8 mouse cellular contexts compared by ENCODE assay signal in genomic region chr2:119787206-119787883, GRCm38 (mm10). TPM values are rescaled to one million over a fixed set of nuclear protein-coding genes. Genes with fewer than 3 reads are reported as not detected.
DNase-seq lines count a peak whose midpoint lies in the region; ATAC-seq and TF ChIP-seq lines count a peak whose summit lies in the region.

TSS of gene Rpap1 (minus strand) at chr2:119787537.

- peak within 1 kb of the TSS; percentile 64 for H3K27ac ChIP-seq in hindbrain, postnatal 0 days

- under 1% methylated on average over 44 of the region's 44 CpGs for WGBS in hindbrain, postnatal 0 days

- peaks cover 7% of the 10 kb centered on the region; the same call in 1 of the 2 replicates for H3K36me3 ChIP-seq in hindbrain, postnatal 0 days (ENCODE audit: insufficient read depth, low read length)
- peaks cover 19% of the 10 kb centered on the region for H3K36me3 ChIP-seq in megakaryocyte, embryonic 14.5 days (replicated peaks; ENCODE audit: low read length)

- peaks cover 7% of the 10 kb centered on the region; the same call in 1 of the 2 replicates for H3K4me1 ChIP-seq in hindbrain, postnatal 0 days (ENCODE audit: insufficient read depth, low read length)
- peaks cover 14% of the 10 kb centered on the region; the same call in 1 of the 2 replicates for H3K4me1 ChIP-seq in megakaryocyte, embryonic 14.5 days

- no peak for TF ChIP-seq CTCF in hindbrain, postnatal 0 days (IDR thresholded peaks at IDR 0.05; ENCODE audit: low read depth)

- no peaks in the 10 kb centered on the region for H3K27me3 ChIP-seq in hindbrain, postnatal 0 days (ENCODE audit: insufficient read depth, low read length)
- peaks cover 2% of the 10 kb centered on the region for H3K27me3 ChIP-seq in megakaryocyte, embryonic 14.5 days (replicated peaks)

- H3K9me3 ChIP-seq in hindbrain, postnatal 0 days (ENCODE audit: low read length): no peaks in the 10 kb centered on the region
- H3K9me3 ChIP-seq in megakaryocyte, embryonic 14.5 days: no peaks in the 10 kb centered on the region

- peak within 1 kb of the TSS; percentile 49 for H3K4me3 ChIP-seq in hindbrain, postnatal 0 days (ENCODE audit: low read length)
- H3K4me3 ChIP-seq in megakaryocyte, embryonic 14.5 days (replicated peaks): peak within 1 kb of the TSS; percentile 95

- H3K4me2 ChIP-seq in hindbrain, postnatal 0 days (ENCODE audit: low read depth, low read length): peak within 1 kb of the TSS; percentile 78

- peak; percentile 99 for ATAC-seq in common myeloid progenitor, adult 5-6 weeks (replicated peaks; ENCODE audit: low read depth, poor library complexity, severe bottlenecking)
- peak; percentile 97 for ATAC-seq in hindbrain, postnatal 0 days

- H3K9ac ChIP-seq in hindbrain, postnatal 0 days (replicated peaks; ENCODE audit: low read length): peak within 1 kb of the TSS; percentile 48

- peak; percentile 77 for DNase-seq in adipocyte (ENCODE audit: low spot score)
- peak; percentile 42 to 58 for DNase-seq in gastrocnemius, adult 8-10 months (ENCODE audit: low spot score in 2 of 2)
- peak; percentile 90 for DNase-seq in hindbrain, postnatal 0 days (ENCODE audit: low spot score)
- DNase-seq in left cerebral cortex, adult 8-10 months (ENCODE audit: low spot score in 2 of 2): peak; percentile 67 to 79
- DNase-seq in right cerebral cortex, adult 2 months (ENCODE audit: low spot score in 2 of 2): peak; percentile 87
- peak; percentile 73 to 82 for DNase-seq in urinary bladder, postnatal 36 days (ENCODE audit: low spot score in 2 of 2)

RNA-seq across cellular contexts. Expression of gene Rpap1, which starts in this region (rescaled TPM):
- 9.1 and 11.2 TPM in 2 replicates for total RNA-seq in common myeloid progenitor, adult 5-6 weeks (2017)
- total RNA-seq in gastrocnemius, adult 8-10 months (2022): 10 to 100 TPM; 14.2 to 17.0 (median 16.2) TPM
- total RNA-seq in hindbrain, postnatal 0 days (2014; rRNA removed): 19.6 and 22.5 TPM in 2 replicates
- 11.2 and 11.9 TPM in 2 replicates for polyA plus RNA-seq in hindbrain, postnatal 0 days (2015; fragmentation: Nextera tagmentation; extraction: Ambion mirVana)
- total RNA-seq in left cerebral cortex, adult 8-10 months (2022): 10 to 100 TPM; 18.8 to 21.2 (median 20.4) TPM
- 8.7 and 9.1 TPM in 2 replicates for polyA plus RNA-seq in megakaryocyte, embryonic 14.5 days (2012; ENCODE audit: insufficient read depth, low replicate concordance)

Comparison
In these comparisons a context has a peak if more than half of its experiments do, and no peak if none do; other contexts are left out.
1. Peak in every context shown above with its lines: DNase-seq, ATAC-seq, H3K4me3 ChIP-seq and H3K27ac ChIP-seq.